Mouse (Mus musculus) bone marrow macrophage, adult 2 months (primary cell): Measurements from ENCODE around the gene Esrrg.

Experiments
- CTCF ChIP-seq: IDR thresholded peaks from 2 replicates; pipeline ENCODE4 v1.5.1; 2012; ENCODE audit warnings: low read depth, mild to moderate bottlenecking, low read length, moderate library complexity
- POLR2A ChIP-seq: IDR thresholded peaks from 2 replicates; pipeline ENCODE4 v1.6.1; 2012; ENCODE audit warnings: mild to moderate bottlenecking, low read depth, low read length, borderline replicate concordance

DNA sequence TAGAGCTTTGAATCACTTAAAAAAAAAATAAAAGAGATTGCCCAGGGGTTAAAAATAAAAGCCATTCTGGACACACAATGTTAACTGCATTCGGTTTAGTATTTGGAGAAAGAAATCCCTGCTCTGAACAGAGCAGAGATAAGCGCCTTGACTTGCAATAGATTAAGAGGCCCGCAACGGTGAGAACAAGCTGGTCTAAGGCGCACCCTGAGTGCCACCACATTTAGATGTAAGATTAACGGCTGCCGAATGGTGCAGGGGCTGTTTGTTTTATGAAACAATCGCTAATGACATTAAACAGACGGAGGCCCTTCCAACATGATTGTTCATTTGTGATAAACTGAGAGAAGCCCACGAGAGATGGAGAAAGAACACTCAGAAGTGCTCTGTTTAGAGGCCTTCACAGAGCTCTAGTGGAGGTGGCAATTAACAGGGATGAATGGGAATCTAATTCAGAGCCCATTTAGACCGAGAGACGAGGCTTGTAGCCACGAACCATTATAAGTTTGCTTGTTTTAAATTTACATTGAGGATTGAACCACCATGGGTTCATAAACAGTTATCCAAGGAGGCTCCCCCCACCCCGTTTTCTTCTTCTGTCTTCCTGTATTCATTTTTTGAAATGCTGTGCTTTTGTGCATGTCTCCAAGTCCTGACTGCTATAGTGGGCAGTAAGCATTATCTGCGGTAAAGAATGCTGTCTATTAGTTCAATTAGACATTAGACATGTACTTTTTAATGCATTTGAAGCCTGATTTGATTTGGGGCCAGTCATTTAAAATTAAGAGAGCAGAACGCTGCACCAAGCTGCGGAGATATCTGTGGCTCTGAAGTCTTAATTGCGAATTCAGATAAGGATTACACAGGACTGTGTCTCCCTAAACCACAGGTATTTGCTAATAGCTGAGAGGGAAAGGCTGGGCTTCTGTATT, 356.5 kb downstream of the Esrrg start:
- TF ChIP-seq CTCF (no peak), POLR2A (no peak)
